Mouse (Mus musculus): ENCODE measurements around the gene Mvd.

Mvd gene

DNA sequence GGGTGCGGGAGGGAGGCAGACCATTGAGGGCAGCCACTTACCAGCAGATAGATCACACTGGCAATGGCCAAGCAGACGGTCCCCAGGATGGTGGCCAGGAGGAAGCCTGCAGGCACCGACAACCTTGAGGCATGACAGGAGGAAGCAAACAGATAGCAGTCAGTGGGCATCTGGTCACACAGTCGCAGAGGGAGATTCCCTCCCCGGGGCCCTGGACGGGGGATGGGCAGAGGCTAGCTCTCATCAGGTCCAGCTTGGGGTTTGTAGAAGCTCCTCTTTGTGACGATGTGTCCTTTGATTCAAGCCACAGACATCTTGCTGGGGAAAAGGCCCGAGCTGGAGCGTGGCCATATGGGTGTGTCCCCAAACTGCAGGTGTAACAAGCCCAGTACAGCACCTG is 17.1 kb downstream of the Mvd start:
- DNase-seq (ENCODE audit: low spot score in 2 of 2) = no peak

- no peak for DNase-seq (ENCODE audit: low spot score in 2 of 2)
These were observed 19.6 kb downstream of the Mvd start for GRCm38 (mm10) chr8:122423659-122424058.

DNA sequence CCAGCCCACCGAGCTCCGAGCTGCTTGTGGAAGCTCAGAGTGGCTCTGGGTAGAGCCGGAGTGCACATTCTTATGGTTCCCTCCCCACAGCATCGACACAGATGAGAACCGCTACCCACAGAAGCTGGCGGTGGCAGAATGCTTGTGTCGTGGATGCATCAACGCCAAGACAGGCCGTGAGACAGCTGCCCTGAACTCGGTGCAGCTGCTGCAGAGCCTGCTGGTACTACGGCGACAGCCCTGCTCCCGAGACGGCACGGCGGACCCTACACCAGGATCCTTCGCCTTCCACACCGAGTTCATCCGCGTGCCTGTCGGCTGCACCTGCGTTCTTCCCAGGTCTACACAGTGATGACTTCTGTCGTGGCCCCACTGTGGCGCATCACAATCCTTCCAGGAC is 20.0 kb downstream of the Mvd start:
- no peak for DNase-seq (ENCODE audit: low spot score in 2 of 2)

DNA sequence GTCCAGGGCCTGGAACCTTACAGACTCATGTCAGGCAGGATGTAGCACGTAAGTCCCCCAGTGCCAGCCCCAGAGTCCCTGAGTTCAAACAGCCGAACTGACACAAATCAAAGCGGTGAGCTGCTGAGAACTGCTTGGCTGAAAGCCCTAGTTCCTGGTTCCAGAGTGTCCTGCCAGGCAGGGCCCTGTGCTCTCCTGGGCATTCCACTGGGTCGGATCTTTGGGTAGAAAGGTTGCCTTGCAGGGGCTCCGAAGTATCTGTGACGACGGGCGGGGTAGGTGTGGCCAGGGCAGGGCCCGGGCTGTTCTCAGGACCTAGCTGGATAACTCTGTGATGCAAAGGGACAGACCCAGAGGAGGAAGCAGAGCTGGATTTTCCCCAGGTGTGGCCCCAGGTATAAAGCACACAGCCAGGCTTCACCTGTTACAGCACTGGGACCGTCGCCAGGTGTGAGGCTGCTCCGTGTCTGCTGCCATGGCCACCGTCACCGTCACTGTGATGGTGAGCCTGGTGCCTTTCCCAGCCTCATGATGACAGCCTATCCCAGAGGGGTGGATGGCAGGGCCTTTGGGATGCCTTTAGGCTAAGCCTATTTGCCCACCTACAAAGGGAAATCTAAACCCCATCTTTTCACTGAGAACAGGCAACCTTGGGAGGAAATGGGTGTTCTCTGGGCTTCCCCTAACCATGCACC is 21.7 kb downstream of the Mvd start, which contains the start of gene Il17c:
Gene Il17c, plus strand, starts transcription at position 645 of the 695 bp plus-strand sequence.
- DNase-seq (ENCODE audit: low spot score in 2 of 2) = no peak

DNA sequence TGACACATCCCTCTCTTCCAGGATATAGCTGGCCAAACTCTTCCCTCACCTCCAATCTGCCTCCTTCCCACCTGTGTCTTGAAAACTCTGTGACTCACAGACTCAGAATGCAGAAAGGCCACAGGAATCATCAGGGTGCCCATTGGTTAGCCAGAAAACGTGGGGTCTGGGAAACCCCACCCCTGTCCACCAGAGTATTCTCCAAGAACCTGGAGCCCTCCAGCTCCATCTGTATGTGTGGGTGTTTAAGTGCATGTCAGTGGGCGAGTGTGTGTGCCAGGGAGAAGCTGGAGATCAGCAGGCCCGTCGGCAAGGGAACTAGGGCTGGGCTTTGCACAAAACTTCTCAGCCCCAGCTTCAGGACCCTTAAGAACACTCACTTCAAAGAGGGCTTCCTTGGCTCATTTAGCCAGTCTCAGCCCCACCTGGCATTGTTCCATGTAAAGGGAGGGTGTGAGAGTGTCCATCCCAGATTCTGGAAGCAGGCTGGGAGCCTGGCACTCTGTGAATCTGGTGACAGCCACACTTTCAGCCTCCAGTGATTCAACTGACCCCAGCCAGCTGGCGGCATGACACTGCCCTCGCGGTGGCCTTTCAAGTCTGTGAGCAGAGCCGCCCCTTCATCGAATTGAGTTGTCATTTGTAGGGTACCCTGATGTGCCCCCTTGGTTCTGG is 23.2 kb downstream of the Mvd start:
- DNase-seq (ENCODE audit: low spot score in 2 of 2) = no peak

DNA sequence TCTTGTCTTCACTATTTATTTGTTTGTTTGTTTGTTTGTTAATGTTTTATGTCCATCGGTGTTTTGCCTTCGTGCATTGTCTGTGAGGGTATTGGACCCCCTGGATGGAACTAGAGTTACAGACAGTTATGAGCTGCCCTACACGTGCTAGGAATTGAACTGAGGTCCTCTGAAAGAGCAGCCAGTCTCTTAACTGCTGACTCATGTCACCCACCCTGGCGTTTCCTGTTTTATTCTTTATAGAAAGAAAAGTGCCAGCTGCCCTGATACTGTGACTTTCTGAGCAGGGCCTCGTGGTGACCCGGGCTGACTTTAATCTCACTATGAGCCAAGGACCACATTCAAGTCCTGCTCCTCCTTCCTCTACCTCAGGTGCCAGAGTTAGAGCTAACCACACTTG is 27.7 kb downstream of the Mvd start:
- no peak for DNase-seq (ENCODE audit: low spot score in 2 of 2)

GRCm38 (mm10) chr8:122414311-122414710 is 28.9 kb downstream of the Mvd start:
- no peak for DNase-seq (ENCODE audit: low spot score in 2 of 2)

DNA sequence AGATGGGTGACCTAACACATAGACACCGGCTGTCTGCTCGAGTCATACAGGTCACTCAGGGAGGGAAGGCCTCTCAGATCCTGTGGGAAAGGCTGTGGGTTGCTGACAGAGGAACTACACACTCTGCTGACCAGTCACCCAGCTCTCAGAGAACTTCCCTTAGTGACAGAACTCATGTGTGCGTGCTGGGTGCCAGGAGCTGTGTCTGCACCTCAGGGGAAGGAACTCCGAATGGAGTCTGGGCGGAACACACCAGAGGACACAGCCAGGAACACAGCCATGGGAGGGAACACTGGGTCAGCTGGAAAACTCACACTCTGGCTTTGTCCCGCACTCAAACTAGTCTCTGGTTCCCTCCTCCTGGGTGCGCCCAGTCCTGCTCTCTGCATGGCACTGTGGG is 35.5 kb downstream of the Mvd start:
- no peak for DNase-seq (ENCODE audit: low spot score in 2 of 2)

- no peak for DNase-seq (ENCODE audit: low spot score in 2 of 2)
These were observed 37.9 kb downstream of the Mvd start for GRCm38 (mm10) chr8:122405146-122405805.

DNA sequence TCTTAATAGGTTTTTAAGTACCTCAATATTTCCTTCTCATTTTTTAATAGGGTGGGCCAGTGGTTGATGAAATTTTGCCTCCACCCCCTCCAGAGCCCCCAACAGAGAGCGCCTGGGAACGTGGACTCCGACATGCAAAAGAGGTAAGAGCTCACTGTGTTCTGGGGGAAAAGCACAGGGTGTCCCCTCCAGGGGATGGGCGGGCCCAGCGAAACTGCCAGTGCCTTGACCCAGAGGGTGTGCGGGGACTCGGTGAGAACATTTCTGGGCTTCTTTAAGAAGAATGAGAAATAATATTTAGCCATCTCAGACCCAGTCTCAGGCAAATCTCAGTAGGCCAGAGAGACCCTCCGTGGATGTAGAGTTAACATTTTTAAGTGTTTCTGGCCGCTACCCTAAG is 45.0 kb downstream of the Mvd start:
- DNase-seq (ENCODE audit: low spot score in 2 of 2) = no peak

DNA sequence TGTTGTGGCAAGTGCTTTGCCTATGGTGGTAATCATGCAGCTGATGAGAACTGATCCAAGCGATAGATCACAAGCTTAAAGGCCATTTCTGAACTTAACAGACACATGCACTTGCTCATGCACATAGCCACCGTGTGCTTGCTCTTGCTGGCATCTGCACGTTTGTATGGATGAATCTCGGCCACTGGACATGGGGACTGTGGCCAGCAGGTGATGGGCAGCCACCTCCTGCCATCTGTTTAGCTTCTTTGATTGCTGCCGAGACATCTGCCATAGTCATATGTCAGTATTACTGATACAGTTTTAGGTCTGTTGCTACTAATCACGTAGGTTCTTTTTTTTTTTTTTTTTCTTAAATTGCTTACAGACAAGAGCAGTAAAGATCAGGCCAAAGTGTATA is 47.9 kb downstream of the Mvd start:
- no peak for DNase-seq (ENCODE audit: low spot score in 2 of 2)

DNA sequence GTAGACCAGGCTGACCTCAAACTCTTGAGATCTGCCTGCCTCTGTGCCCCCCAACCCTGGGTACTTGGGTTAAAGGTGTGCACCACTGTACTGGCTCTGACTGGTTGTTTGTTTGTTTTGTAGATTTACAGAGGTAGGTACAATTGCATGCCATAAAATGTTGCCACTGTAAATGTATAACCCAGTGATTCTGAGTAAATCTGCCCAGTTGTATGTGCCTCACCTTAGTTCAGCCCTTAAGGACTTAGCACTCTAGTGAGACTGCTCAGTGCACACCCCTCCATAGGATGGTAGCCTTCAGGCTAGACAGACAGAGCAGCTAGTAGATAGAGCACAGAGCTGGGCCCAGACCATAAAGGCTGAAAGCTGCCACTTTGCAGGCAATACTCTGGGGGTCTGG is 49.5 kb downstream of the Mvd start:
- no peak for DNase-seq (ENCODE audit: low spot score in 2 of 2)

DNA sequence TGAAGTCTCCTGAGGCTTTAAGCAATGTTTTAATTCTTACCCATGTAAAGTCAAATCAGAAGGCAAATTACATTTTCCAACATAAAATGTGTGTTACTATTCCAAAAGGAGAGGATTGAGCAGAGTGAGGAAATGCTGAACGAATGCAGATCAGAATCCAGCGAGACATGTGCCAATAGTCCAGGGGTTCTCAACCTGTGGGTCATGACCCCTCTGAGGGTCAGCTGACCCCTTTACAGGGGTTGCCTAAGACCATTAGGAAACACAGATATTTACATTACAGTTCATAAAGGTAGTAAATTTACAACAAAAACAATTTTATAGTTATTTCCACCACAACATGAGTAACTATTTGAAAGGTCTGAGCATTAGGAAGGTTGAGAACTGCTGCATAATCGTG is 52.5 kb downstream of the Mvd start:
- no peak for DNase-seq (ENCODE audit: low spot score in 2 of 2)

- DNase-seq (ENCODE audit: low spot score in 2 of 2) = no peak
These were observed 53.9 kb downstream of the Mvd start for GRCm38 (mm10) chr8:122389357-122389756.

Measured in urinary bladder, adult 18-20 months (tissue).